Mouse (Mus musculus): ENCODE results near the gene Trpv2.

The Trpv2 gene

DNA sequence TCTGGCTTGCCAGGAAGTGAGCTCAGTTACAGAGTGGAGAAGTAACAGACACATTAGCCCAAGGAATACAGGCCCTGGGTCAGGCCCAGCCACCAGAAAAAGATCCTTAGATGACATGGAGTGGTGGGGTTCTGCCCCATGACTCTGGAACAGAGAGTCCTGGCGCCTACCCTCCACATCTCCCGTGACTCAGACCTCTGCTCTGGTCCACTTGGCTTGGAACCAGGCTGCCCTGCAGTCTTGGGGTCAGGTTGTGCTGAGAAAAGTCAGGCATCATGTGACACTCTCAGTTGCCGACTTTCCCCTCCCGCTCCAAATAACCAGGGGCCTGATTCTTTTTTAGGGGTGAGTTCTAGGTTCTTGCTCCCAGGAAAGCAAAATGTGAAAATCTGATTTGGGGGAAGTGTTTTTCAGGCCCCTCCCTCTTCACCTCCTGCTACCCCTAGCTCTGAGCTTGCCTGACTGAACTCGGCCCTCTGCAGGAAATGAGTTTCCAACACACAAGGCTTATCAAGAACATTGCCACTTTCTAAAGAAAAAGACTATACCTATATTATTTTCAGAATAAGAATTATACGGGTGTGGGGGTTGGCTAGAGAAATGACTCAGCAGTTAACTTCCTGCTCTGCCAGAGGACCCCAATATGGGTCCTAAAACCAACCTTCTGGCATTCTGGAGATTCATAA is 15.2 kb upstream of the Trpv2 start:
- DNase-seq: no peak

- peak; percentile 11 to 16 for DNase-seq
Observed at GRCm38 (mm10) chr11:62560463-62561016, 13.7 kb upstream of the Trpv2 start.

DNA sequence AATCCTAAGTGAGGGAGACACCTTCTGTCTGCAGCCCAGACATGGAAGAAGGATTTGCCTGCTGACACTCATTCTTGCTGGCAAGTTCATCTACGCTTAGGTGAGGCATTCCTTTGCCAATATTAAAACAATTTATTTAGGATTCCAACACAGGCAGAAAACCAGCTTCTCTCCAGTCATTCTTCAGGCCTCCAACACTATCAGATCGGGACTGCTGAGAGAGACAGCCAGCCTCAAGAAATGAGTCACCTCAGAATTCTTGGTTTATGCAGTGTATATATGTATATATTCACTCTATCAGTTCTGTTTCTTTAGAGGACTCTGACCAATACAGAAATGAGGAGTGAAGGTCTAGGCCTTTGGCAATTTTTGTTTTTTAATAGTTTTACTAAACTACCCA is 10.7 kb upstream of the Trpv2 start:
- no peak for DNase-seq

DNA sequence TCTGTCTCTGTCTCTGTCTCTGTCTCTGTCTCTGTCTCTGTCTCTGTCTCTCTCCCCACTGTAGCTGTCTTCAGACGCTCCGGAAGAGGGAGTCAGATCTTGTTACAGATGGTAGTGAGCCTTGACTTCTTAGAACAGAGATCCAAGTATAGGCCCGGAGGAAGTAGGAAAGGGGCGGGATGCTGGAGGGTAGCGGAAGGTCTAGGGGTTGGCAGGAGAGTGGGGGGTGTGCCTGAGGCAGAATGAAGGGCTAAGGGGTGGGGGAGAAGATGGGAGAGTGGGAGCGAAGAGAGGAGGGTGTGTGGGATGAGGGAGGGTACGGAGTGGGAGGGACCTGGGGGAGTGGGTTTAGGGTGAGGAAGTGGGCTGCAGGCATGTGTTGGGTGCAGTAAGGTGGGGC is 8.5 kb upstream of the Trpv2 start:
- DNase-seq: no peak

DNA sequence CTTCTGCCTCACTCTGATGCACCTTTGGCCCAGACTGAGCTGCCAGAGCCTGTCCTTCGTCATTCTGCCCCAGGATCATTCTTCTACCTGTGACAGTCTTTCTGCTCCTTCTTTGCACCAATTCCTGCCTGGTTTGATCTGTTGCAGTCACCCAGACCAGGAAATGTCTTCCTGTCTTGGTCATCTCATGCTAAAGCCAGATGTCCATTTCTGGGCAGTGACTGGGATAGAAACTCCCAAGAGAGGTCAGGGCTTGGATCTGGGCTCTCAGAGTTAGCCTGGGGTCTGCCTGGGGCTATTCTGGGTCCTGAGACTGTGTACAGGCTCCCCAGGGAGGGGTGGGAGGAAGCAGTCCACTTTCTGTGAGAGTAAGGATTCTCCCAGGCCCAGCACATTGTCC is 8.1 kb upstream of the Trpv2 start:
- no peak for DNase-seq

GRCm38 (mm10) chr11:62568300-62568699 is 6.0 kb upstream of the Trpv2 start:
- no peak for DNase-seq

- DNase-seq: peak in 1 of 2 experiments; percentile 10
Observed at GRCm38 (mm10) chr11:62574703-62575085, 408 bp downstream of the Trpv2 start.

DNA sequence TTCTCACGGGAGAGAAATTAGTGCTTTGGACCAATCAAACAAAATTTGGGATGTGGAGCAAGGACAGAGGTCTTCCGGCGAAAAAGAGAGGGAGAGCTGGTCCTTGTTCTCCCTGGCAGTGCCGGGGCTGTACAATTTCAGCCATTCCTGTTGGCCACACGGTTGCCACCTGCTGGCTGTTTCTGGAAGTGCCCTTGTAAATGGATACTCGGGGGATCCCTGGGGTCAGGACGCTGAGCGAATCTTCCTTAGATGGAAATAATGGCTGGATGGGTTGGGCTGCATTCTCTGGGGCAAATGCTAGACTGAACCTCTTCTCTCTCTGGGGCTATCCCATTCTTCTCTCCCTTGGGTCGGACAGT is 992 bp downstream of the Trpv2 start:
- peak; percentile 84 to 90 for DNase-seq

GRCm38 (mm10) chr11:62575659-62576438 is 1.6 kb downstream of the Trpv2 start:
- peak; percentile 49 to 53 for DNase-seq

GRCm38 (mm10) chr11:62576530-62577152 is 2.4 kb downstream of the Trpv2 start:
- DNase-seq: peak; percentile 78 to 85

- no peak for DNase-seq
Observed at GRCm38 (mm10) chr11:62583031-62583430, 8.7 kb downstream of the Trpv2 start.

- no peak for DNase-seq
Observed at GRCm38 (mm10) chr11:62584671-62585206, 10.5 kb downstream of the Trpv2 start.

DNA sequence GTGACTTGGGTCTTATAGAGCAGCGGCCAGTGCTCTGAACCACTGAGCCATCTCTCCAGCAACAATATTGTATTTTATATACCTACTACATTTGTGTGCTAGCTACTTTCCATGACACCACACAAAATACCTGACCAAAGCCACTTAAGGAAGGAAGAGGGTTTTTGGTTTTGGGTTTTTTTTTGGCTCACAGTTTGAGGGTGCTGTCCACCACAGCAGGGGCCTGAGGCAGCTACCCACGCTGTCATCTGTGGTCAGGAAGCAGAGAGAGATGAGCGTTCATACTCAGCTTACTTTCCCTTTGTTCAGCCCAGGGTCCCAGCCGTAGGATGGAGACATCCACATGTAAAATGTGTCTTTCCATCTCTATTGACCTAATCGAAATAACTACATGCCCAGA is 12.7 kb downstream of the Trpv2 start:
- no peak for DNase-seq

DNA sequence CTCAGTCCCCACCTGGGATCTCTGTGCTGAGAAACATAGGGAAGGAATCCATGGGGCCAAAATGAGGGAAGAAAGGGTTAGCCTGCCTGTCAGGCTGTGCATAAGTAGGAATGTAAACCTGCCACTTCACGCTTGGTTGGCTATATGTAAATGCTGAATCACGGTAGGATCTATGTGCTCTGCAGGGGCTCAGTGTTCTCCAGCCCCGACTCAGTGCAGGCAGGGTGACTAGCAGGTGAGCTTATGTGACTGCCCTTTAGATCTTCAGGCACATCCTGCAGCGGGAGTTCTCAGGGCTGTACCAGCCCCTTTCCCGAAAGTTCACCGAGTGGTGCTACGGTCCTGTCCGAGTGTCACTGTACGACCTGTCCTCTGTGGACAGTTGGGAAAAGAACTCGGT is 15.1 kb downstream of the Trpv2 start:
- no peak for DNase-seq

DNA sequence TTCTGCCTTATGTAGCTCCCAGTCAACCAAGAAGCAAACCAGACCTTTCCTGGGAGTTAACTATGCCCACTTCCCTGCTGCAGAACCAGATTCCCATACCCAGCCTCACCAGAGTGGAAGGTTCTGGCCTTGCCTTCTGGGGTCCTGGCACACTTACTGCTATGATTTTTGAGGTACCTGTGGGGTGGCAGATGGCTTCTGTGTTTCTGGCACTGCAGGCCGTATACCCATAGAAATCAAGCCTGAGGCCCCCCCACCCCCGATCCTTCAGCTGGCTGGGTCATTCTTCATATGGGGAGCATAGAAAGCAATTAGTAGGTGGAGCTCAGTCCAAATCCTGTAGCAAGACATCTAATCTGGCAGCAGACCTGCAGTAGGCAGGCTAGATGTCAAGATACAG is 16.7 kb downstream of the Trpv2 start:
- no peak for DNase-seq

GRCm38 (mm10) chr11:62591904-62592575 is 17.8 kb downstream of the Trpv2 start:
- no peak for DNase-seq

DNA sequence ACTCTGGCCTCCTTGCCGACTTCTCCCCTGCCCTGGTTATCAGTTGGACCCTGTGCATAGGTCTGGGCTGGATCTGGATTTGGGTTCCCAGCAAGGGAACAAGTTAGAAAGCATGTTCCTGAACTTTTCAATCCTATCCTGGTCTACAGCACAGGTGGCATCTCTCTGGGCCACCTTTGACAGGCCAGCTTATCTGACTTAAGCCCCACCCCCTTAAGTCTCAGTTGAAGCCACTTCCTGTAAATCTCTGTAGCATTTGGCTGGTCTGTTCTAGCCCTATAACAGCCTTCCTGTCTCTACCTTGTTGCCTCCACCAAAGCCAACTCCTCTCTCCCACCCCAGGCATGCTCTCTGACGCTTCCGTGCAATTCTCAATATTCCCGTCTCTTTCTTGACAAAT is 24.3 kb downstream of the Trpv2 start:
- DNase-seq: no peak

GRCm38 (mm10) chr11:62601732-62602618 is 27.7 kb downstream of the Trpv2 start:
- DNase-seq: no peak

DNA sequence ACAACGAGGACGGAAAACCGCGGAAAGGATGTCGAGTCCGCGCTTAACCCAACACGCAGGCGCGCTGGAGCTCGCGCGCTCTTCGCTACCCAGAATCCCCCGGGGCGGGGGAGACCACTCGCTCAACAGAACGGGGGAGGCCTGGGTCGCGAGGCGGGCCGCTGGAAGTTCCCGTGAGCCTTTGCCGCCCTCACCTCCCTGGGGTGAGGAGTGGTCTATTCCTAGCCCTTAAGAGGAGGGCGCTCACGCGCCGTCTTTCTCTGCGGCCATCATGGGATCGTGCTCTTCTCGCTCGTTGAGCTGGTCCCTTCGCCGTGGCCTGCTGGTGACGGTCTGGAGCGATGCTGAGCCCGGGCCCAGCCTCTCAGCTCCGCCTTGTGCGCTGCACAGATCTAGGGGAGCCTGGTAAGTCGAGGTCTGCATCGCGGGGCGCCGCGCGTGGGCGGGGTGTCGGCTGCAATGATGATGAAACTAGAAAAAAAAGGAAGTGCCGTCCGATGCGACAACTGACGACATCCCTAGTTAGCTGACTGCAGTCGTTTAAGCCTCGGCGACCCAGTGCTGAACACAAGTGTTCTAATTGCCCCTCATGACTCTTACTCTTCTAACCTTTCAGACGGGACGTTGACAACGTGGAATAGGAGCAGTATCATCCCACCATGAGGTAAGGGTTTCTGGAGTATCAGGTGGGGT is 28.5 kb downstream of the Trpv2 start:
- DNase-seq: peak; percentile 99

- peak; percentile 15 to 25 for DNase-seq
Observed at GRCm38 (mm10) chr11:62603312-62604056, 29.2 kb downstream of the Trpv2 start.

Measured in thymus, postnatal 36 days (tissue).